Mouse (Mus musculus): ENCODE measurements around the gene Cpt1b. TPM values are rescaled to one million over a fixed set of nuclear protein-coding genes. Genes with fewer than 3 reads are reported as not detected.

The Cpt1b gene
- total and polyA plus RNA-seq, 3 experiments: 0.92 to 2.0 TPM; not detected in 1

DNA sequence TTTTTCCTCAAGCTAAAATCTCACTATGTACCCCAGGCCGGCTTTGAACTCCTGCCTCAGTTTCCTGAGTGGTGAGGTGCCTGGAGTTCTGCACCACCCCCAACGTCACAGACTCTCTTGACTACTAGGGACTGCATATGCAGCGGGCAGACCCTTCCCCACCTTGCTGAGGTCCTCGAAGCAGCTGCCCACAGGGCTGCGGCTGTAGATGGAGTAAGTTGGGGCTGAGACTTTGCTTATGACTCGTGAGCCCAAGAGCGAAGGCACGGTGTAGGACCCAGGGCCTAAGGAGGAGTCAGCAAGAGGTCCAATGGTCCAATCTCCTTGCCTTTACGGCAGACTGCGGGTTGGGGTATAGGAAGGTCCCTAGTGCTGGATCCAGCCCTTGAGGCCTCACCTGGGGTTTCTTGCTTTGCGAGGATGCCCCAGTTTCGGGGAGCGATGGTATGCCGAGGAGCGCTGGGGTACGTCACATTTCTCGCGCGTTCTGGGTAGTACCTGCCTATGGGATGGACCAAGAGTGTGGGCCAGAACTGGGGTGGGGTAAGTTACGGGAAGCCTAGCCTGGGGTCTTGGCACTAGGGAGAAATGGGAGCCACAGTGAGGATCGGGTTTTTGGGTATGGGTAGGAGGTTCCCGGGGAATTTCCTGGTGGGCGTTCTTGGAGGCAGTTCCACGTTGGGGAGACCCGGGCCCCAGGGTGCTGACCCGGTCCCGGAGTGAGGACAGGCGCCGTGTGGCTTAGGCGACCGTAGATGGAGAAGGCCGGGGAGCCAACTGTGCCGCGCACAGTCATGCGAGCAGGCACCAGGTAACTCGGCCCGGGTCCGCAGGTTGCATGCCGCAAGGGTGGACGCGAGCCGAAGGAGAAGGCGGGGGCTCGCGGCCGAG lies 47.5 kb downstream of the Cpt1b start:
- Histone ChIP-seq H3K4me3 (ENCODE audit: control insufficient read depth in 1 of 2, insufficient read depth in 1 of 2, low read depth in 2 of 2, low read length in 2 of 2) (no peak overlapping the region), H3K79me2 (ENCODE audit: control insufficient read depth, insufficient read depth, low read length, poor library complexity) (peaks cover 7% of the 10 kb centered on the region), H3K36me3 (ENCODE audit: control insufficient read depth in 1 of 2, insufficient read depth in 2 of 2, low read length in 2 of 2) (peaks cover 0 to 8% of the 10 kb centered on the region in 2 experiments; a peak in 2 of 4 replicates), H3K4me1 (ENCODE audit: control insufficient read depth in 1 of 2, insufficient read depth in 2 of 2, low read length in 2 of 2) (peaks cover 0 to 11% of the 10 kb centered on the region in 2 experiments; a peak in 1 of 4 replicates), H3K9ac (ENCODE audit: control insufficient read depth, low read depth, low read length, poor library complexity, severe bottlenecking) (no peak overlapping the region), H3K27ac (ENCODE audit: control insufficient read depth, low read depth, low read length) (no peak overlapping the region), H3K9me3 (replicated peaks; ENCODE audit: insufficient read depth, low read length) (no peaks in the 10 kb centered on the region), H3K27me3 (ENCODE audit: control insufficient read depth in 1 of 2, insufficient read depth in 2 of 2, low read length in 2 of 2) (no peaks in the 10 kb centered on the region)
- TF ChIP-seq HCFC1 (IDR thresholded peaks at IDR 0.05; ENCODE audit: low read depth, low read length) (no peak), BHLHE40 (IDR thresholded peaks at IDR 0.05; ENCODE audit: borderline replicate concordance, low read depth, low read length) (no peak), POLR2A (IDR thresholded peaks at IDR 0.05; ENCODE audit: control insufficient read depth in 1 of 2, insufficient read depth in 1 of 2, low read depth in 1 of 2, low read length in 2 of 2, poor library complexity in 1 of 2) (no peak), MXI1 (IDR thresholded peaks at IDR 0.05; ENCODE audit: low read depth, low read length) (no peak), UBTF (IDR thresholded peaks at IDR 0.05; ENCODE audit: borderline replicate concordance, insufficient read depth, low read depth, low read length) (no peak), CTCF (IDR thresholded peaks at IDR 0.05 in 2 of 3, conservative IDR thresholded peaks at IDR 0.05 in 1 of 3; ENCODE audit: control insufficient read depth in 1 of 3, insufficient read depth in 1 of 3, low read depth in 2 of 3, low read length in 3 of 3, poor library complexity in 1 of 3, severe bottlenecking in 1 of 3) (no peak), USF2 (IDR thresholded peaks at IDR 0.05; ENCODE audit: borderline replicate concordance in 1 of 2, insufficient read depth in 1 of 2, low read depth in 1 of 2, low read length in 2 of 2) (no peak), E2F4 (IDR thresholded peaks at IDR 0.05; ENCODE audit: borderline replicate concordance, low read depth, low read length) (no peak), ZC3H11A (IDR thresholded peaks at IDR 0.05; ENCODE audit: low read depth, low read length) (no peak), SIN3A (IDR thresholded peaks at IDR 0.05; ENCODE audit: low read length) (no peak), POLR2AphosphoS5 (IDR thresholded peaks at IDR 0.05; ENCODE audit: borderline replicate concordance, low read depth, low read length) (no peak), ELF1 (IDR thresholded peaks at IDR 0.05; ENCODE audit: low read depth, low read length) (no peak), MAX (IDR thresholded peaks at IDR 0.05; ENCODE audit: low read length) (no peak), CHD2 (IDR thresholded peaks at IDR 0.05; ENCODE audit: low read length) (no peak), CHD1 (IDR thresholded peaks at IDR 0.05; ENCODE audit: low read depth, low read length) (no peak), TAL1 (IDR thresholded peaks at IDR 0.05; ENCODE audit: low read length) (no peak), MYB (IDR thresholded peaks at IDR 0.05; ENCODE audit: low read depth, low read length) (no peak), MEF2A (IDR thresholded peaks at IDR 0.05; ENCODE audit: extremely low read depth, insufficient replicate concordance, low read depth, low read length, poor library complexity, severe bottlenecking) (no peak), TBP (IDR thresholded peaks at IDR 0.05; ENCODE audit: low read depth, low read length) (no peak), SMC3 (IDR thresholded peaks at IDR 0.05; ENCODE audit: low read depth, low read length) (no peak)
- DNase-seq (ENCODE audit: low read depth, low spot score): no peak
